Mouse (Mus musculus) frontal cortex, postnatal 25 days (tissue): ENCODE results near the gene Selenow.

ENCODE experiments used
- DNase-seq, 2 experiments: peaks; one replicate each; pipeline ENCODE4 v3.0.0; 2022; ENCODE audit warnings: low spot score in 2 of 2

The Selenow gene

DNA sequence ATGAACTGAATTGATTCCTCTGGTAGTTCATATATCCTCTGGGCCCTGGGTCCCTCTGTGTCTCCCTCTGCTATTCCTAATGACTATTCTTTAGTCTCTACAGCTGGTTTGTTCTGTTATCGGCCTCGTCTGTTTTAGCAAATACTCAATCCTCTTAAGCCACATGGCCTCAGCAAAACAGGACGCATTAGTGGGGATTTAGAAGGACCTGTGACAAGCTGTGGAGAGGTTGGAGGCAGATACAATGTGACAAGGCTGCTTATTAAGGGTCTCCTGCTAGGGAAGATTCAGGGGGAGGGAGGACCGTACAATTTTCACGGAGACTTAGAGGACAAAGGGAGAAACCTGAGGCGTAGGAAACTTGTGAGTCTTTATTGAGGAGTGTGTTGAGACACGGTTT is 16.3 kb downstream of the Selenow start:
- DNase-seq = no peak

DNA sequence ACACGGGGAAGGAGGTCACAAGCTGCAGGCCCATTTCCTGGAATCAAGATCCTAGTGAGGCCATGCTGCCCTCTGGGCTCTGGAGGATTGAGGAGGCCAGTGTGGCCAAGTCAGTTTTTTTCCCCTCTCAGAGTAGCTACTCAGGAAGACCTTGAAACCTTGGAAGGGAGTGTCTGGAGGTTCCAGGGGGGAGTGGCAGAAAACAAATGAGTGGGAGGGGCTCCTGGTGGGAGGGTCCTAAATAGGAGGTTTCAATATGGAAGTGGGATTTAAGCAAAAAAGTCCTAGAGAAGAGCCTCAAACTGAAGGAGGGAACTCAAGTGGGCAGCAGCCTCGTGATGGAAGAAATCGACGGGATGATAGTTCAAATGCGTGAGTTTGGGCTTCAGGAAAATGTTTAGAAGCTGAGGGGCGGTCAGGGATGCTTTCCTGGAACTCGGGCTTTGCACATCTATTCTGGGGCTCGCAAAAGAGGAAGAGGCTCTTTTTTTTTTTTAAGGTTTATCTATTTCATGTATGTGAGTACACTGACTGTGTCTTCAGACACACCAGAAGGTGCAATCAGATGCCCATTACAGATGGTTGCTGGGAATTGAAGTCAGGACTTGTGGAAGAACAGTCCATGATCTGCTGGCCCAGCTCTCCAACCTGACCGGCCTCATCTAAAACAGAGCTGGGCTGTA is 20.7 kb downstream of the Selenow start:
- DNase-seq = no peak

DNA sequence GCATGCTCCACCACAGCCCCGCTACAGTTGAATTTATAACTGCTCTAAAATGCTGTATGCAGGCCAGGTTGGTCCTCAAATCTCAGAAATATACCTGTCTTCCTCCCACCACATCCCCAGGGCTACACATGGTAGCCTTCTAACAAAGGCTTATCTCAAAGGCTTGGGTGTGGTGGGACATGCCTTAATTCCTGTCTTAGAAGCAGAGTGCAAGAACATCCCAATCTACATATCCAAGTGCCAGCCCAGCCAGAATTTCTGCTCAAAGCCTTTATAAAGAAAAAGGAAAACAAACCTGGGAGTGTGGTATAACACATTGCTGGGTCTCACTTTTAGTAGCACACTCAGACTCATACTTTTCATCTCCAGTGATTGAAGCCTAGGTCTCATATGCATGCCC is 28.0 kb downstream of the Selenow start:
- DNase-seq = no peak

DNA sequence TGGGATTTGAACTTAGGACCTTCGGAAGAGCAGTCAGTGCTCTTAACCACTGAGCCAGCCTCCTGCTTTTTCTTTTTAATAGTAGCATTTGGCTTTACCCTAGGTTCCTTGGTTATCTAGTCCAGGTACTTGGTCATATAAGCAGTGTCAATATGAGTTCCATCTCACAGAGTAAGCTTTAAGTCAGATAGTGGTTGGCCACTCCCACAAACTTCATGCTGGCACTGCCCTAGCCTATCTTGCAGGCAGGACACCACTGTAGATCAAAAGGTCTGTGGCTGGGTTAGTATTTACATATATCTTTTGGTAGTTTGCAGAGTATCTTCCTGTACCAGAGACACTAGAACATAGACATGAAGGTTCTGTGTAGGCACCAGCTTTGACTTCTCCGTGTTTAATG is 38.1 kb downstream of the Selenow start:
- DNase-seq = no peak

DNA sequence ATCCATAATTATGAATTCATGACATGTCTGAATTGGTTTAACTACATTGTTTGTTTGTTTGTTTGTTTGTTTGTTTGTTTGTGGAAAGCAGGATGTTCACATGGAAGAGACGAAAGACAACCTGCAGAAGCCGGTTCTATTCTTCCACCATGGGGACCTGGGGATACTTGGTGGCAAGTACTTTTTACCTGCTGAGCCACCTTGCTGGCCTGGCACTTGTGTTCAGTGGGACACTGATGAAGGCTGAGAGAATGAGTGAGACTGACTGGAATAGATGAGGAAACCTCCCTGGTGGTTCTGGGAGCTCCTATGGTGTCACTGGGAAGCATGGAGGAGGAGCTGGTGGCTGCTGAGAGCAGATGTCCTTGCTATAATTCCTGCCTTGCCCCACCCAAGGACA is 39.9 kb downstream of the Selenow start, which contains the start of gene Crxos:
Crxos (plus strand) TSS at position 301 of the 400 bp plus-strand sequence.
- no peak for DNase-seq

DNA sequence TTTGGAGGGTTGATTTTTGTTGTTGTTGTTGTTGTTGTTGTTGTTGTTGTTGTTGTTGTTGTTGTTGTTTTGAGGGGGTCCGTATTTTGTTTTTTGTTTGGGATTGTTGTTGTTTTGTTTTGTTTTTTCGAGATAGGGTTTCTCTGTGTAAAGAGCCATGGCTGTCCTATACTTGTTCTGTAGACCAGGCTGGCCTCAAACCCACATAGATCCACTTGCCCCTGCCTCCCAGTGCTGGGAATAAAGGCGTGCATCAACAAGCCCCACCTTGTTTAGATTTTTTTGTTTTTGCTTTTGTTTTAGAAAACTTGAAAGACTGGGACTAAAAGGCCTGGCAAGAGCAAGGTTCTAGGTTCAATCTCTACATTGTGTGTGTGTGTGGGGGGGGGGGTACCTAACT is 40.4 kb downstream of the Selenow start:
- DNase-seq = no peak

DNA sequence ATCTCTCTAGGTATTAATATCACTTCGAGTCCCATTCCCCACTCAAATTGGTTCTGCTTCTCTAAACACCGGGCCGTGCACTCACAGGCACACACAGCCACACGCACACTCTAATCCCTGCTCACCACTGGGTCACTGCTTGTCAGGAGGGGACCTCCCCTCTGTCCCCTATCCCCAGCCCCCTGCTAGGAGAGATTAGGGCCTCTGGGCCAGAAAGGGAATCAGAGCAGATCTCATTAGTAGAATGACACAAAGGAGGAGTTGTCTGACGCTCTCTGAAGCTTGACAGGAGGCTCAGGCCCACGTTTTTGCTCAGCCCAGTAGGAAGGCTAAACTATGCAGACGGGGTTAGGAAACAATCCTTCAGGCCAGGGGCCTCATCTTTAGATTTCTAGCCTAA is 40.8 kb downstream of the Selenow start:
- DNase-seq = no peak

DNA sequence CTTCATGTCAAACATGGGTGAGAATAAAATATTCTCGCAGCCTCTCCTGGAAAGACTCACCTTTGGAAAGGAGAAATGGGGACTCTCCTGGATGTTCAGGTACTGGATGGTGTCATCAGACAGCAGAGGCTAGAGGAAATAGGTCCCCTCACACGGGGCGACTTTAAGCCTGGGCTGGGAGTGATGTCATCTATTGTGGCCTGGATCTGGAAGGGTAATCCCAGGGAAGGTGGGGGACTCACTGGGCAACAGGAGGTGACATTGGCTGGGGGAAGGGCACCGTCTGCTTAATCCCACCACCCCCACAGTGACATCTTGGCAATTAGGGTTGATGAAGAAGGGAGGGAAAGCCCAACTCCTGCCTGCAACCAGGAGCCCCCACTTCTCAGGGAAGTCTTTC is 42.4 kb downstream of the Selenow start, which contains the start of gene Crx:
Crx (minus strand) TSS at position 213 of the 400 bp plus-strand sequence.
- DNase-seq = no peak
